Mouse (Mus musculus): ENCODE data around the gene Rtn4rl2. TPM values are rescaled to one million over a fixed set of nuclear protein-coding genes. Genes with fewer than 3 reads are reported as not detected.

Gene Rtn4rl2
- total RNA-seq, 2 experiments from 2014 or later, result 92.3 to 94.5 TPM

- no peak for DNase-seq (ENCODE audit: extremely low spot score in 1 of 2, low spot score in 1 of 2)
Measured at GRCm38 (mm10) chr2:84885084-84886055, 1.1 kb downstream of the Rtn4rl2 start.

- DNase-seq (ENCODE audit: extremely low spot score in 1 of 2, low spot score in 1 of 2), result no peak
Measured at GRCm38 (mm10) chr2:84884611-84885010, 1.9 kb downstream of the Rtn4rl2 start.

- no peak for DNase-seq (ENCODE audit: extremely low spot score in 1 of 2, low spot score in 1 of 2)
Measured at GRCm38 (mm10) chr2:84883942-84884341, 2.6 kb downstream of the Rtn4rl2 start.

- DNase-seq (ENCODE audit: extremely low spot score in 1 of 2, low spot score in 1 of 2), result no peak
Measured at GRCm38 (mm10) chr2:84883530-84883929, 3.0 kb downstream of the Rtn4rl2 start.

- DNase-seq (ENCODE audit: extremely low spot score in 1 of 2, low spot score in 1 of 2), result no peak
Measured at GRCm38 (mm10) chr2:84883084-84883483, 3.4 kb downstream of the Rtn4rl2 start.

GRCm38 (mm10) chr2:84882606-84883005 is 3.9 kb downstream of the Rtn4rl2 start:
- peak; percentile 25 to 31 for DNase-seq (ENCODE audit: extremely low spot score in 1 of 2, low spot score in 1 of 2)

GRCm38 (mm10) chr2:84880590-84880989 is 5.9 kb downstream of the Rtn4rl2 start:
- DNase-seq (ENCODE audit: extremely low spot score in 1 of 2, low spot score in 1 of 2), result no peak

- DNase-seq (ENCODE audit: extremely low spot score in 1 of 2, low spot score in 1 of 2), result no peak
Measured at GRCm38 (mm10) chr2:84875842-84876241, 10.7 kb downstream of the Rtn4rl2 start.

- DNase-seq (ENCODE audit: extremely low spot score in 1 of 2, low spot score in 1 of 2), result no peak
Measured at GRCm38 (mm10) chr2:84872105-84872716, 14.3 kb downstream of the Rtn4rl2 start.

- no peak for DNase-seq (ENCODE audit: extremely low spot score in 1 of 2, low spot score in 1 of 2)
Measured at GRCm38 (mm10) chr2:84870623-84871160, 15.8 kb downstream of the Rtn4rl2 start.

GRCm38 (mm10) chr2:84868977-84869376 is 17.5 kb downstream of the Rtn4rl2 start:
- DNase-seq (ENCODE audit: extremely low spot score in 1 of 2, low spot score in 1 of 2), result no peak

GRCm38 (mm10) chr2:84868521-84868943 is 18.0 kb downstream of the Rtn4rl2 start:
- DNase-seq (ENCODE audit: extremely low spot score in 1 of 2, low spot score in 1 of 2), result peak; percentile 72 to 82

GRCm38 (mm10) chr2:84865616-84866571 is 20.6 kb downstream of the Rtn4rl2 start:
- peak; percentile 80 to 89 for DNase-seq (ENCODE audit: extremely low spot score in 1 of 2, low spot score in 1 of 2)

- no peak for DNase-seq (ENCODE audit: extremely low spot score in 1 of 2, low spot score in 1 of 2)
Measured at GRCm38 (mm10) chr2:84862231-84862630, 24.3 kb downstream of the Rtn4rl2 start.

GRCm38 (mm10) chr2:84861430-84861829 is 25.1 kb downstream of the Rtn4rl2 start:
- DNase-seq (ENCODE audit: extremely low spot score in 1 of 2, low spot score in 1 of 2), result no peak

- DNase-seq (ENCODE audit: extremely low spot score in 1 of 2, low spot score in 1 of 2), result no peak
Measured at GRCm38 (mm10) chr2:84859991-84860780, 26.3 kb downstream of the Rtn4rl2 start.

GRCm38 (mm10) chr2:84858551-84858950 is 28.0 kb downstream of the Rtn4rl2 start:
- no peak for DNase-seq (ENCODE audit: extremely low spot score in 1 of 2, low spot score in 1 of 2)

- no peak for DNase-seq (ENCODE audit: extremely low spot score in 1 of 2, low spot score in 1 of 2)
Measured at GRCm38 (mm10) chr2:84855732-84856131, 30.8 kb downstream of the Rtn4rl2 start.
